Mouse (Mus musculus) midbrain, embryonic 10.5 days (tissue): Measurements from ENCODE around the gene Acss3. TPM values are rescaled to one million over a fixed set of nuclear protein-coding genes. Genes with fewer than 3 reads are reported as not detected.

Source experiments
- DNase-seq: peaks from one replicate; pipeline ENCODE4 v3.0.0-alpha.2; 2017; ENCODE audit warnings: low spot score
- H3K27ac ChIP-seq: fragments of 300-500 bp; sonication (generic); replicated peaks from 2 replicates; pipeline ENCODE4 v1.5.1; 2016; ENCODE audit warnings: mild to moderate bottlenecking
- H3K27me3 ChIP-seq: fragments of 300-500 bp; sonication (generic); 2 replicates; pipeline ENCODE4 v1.6.1; 2016; ENCODE audit warnings: low read depth, mild to moderate bottlenecking; ENCODE audit not compliant: poor library complexity, severe bottlenecking
- H3K36me3 ChIP-seq: fragments of 300-500 bp; sonication (generic); 2 replicates; pipeline ENCODE4 v1.6.1; 2016; ENCODE audit warnings: mild to moderate bottlenecking, moderate library complexity
- H3K4me1 ChIP-seq: fragments of 300-500 bp; sonication (generic); 2 replicates; pipeline ENCODE4 v1.6.1; 2016
- H3K4me3 ChIP-seq: fragments of 300-500 bp; sonication (generic); 2 replicates; pipeline ENCODE4 v1.5.1; 2016; ENCODE audit warnings: mild to moderate bottlenecking, moderate library complexity
- H3K9me3 ChIP-seq: fragments of 300-500 bp; sonication (generic); replicated peaks from 2 replicates; pipeline ENCODE4 v1.6.1; 2016; ENCODE audit warnings: mild to moderate bottlenecking
- WGBS: fragments of 180-500 bp; shearing (Covaris S2); methylation state at CpG from one replicate; pipeline ENCODE4 v1.1.7; 2016; 5-methylcytosine and 5-hydroxymethylcytosine counted together
- polyA plus RNA-seq: library from polyadenylated mRNA; unstranded; fragments of >200 nt; fragmentation: Nextera tagmentation; extraction: Ambion mirVana; gene quantifications from 2 replicates; pipeline ENCODE4 v1.2.1, GENCODE M21; 2016

Gene Acss3
- polyA plus RNA-seq, 1 experiment from 2014 or later = 2.7 TPM

DNA sequence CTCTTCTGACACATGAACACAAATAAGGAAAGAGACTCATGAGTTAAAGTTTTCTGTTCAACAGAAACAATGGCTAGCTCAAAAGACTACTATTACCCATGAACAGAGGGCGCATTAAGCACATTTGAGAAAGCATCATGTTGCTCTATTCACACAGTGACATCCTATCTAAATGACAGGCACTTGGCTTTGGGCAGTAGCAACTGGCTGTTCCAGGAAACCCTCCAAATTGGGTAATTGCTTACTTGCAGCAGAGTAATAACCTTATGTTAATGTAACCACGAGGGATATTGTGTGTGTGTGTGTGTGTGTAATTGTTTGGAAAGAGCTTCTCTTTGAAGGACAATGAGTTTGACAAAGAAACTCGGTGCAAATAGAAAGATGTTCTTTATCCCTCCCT is 29.0 kb downstream of the Acss3 start:
- WGBS = 80% methylated on average over 3 of the region's 3 CpGs
- Histone ChIP-seq H3K27me3 (no peaks in the 10 kb centered on the region), H3K9me3 (no peaks in the 10 kb centered on the region), H3K27ac (no peak overlapping the region), H3K4me1 (no peaks in the 10 kb centered on the region), H3K36me3 (no peaks in the 10 kb centered on the region), H3K4me3 (no peak overlapping the region)
- DNase-seq = no peak

DNA sequence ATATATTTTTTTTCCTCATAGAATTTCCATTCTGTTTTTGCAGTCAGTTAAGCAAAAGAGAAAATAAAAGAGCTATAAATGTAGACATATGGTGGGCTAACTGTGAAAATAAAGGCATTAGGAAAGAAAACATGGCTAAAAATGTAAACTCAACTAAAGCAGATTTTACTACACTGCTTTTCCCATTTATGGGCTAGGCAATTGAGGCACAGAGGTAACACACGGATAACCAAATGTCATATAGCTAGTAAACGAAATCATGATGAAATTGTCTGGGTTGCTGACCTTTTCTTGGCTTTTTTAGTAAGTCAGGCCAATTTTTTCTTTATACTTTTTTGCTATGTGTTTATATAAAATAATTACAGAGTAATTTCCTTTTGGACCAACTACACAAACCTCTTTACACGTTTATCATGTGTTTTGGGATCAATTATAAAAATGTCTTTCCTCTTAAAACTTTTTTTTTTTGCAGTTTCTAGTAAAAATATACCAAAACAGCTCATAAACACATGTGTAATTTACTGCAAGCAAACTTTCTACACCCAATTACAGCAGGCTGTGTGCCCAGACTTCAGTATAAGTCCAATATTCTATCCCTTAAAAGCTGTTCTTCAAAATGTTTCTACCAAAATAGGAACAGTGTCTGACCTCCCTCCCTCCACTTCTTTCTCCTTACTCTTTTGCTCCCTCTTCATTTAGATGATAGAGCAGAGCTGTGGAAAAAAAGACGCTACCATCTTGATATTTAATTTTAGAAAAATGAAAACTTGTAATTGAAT is 69.4 kb downstream of the Acss3 start:
- 85% methylated on average over 4 of the region's 4 CpGs for WGBS
- DNase-seq = no peak
- Histone ChIP-seq H3K4me3 (no peak overlapping the region), H3K27ac (no peak overlapping the region), H3K9me3 (no peaks in the 10 kb centered on the region), H3K27me3 (no peaks in the 10 kb centered on the region), H3K4me1 (no peaks in the 10 kb centered on the region), H3K36me3 (no peaks in the 10 kb centered on the region)

DNA sequence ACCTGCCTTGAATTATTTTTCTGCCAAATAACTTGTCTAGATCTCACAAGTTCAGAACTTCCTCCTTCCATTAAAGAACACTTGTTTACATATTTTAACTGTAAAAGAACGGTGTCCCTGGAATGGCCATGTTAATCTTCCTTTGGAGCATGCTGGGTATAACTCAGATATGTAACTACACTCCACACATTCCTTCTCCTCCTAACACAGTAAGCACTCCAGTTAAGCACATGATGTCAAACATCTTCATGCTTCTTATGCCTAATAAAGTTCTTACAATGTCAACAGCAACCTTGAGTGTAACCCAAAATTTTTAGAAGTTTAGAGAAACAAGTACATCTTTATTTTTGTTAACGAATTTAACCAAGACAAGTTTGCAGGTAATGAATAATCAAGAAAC is 73.0 kb downstream of the Acss3 start:
- H3K4me1 ChIP-seq = no peaks in the 10 kb centered on the region
- H3K36me3 ChIP-seq = no peaks in the 10 kb centered on the region
- H3K27me3 ChIP-seq = no peaks in the 10 kb centered on the region
- no peak overlapping the region for H3K27ac ChIP-seq
- whole genome bisulfite sequencing = 81% methylated on average over 2 of the region's 2 CpGs
- DNase-seq = no peak
- H3K9me3 ChIP-seq = no peaks in the 10 kb centered on the region
- no peak overlapping the region for H3K4me3 ChIP-seq

DNA sequence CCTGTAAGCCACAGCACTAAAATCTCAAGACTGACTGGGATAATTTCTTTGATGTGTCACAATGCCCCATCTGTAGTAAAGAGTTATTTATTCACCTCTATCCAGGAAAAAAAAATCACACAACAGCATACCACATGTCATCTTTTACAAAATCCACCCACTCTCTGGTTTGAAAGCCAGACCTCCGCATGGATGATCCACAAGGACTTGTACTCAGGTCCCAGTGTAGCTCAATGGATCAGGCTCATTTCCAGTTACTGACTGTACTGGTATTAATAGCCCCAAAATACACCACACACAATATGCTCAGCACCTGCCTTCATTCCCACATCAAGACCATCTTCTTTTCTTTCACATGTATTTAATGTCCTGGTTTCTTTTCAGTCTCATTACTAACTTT is 80.8 kb downstream of the Acss3 start:
- no peak overlapping the region for H3K27ac ChIP-seq
- no peaks in the 10 kb centered on the region for H3K4me1 ChIP-seq
- H3K4me3 ChIP-seq = no peak overlapping the region
- WGBS = 95% methylated on average over 1 of the region's 1 CpGs
- DNase-seq = no peak
- H3K27me3 ChIP-seq = no peaks in the 10 kb centered on the region
- H3K9me3 ChIP-seq = no peaks in the 10 kb centered on the region
- H3K36me3 ChIP-seq = no peaks in the 10 kb centered on the region

DNA sequence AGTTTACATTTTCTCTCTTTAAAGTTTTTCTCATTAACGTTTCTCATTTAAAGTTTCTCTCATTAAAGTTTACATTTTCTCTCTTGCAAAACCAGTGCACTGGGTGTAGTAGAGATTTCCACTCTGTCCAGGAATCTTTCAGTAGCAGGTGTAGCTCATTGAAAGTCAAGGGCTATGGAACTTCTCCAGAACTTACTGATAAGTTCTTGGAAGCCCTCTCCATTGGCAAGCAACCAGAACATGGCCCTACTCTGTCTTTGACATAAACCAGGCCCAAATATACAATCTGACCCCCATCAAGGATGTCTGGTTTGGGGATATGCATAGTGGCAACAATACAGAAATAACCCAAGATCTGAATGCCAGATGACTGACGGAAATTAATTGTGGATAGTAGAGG is 82.6 kb downstream of the Acss3 start:
- Histone ChIP-seq H3K36me3 (no peaks in the 10 kb centered on the region), H3K4me3 (no peak overlapping the region), H3K27ac (no peak overlapping the region), H3K4me1 (peaks cover 3% of the 10 kb centered on the region; the same call in 1 of the 2 replicates), H3K9me3 (no peaks in the 10 kb centered on the region), H3K27me3 (no peaks in the 10 kb centered on the region)
- WGBS = 88% methylated on average over 2 of the region's 2 CpGs
- no peak for DNase-seq

DNA sequence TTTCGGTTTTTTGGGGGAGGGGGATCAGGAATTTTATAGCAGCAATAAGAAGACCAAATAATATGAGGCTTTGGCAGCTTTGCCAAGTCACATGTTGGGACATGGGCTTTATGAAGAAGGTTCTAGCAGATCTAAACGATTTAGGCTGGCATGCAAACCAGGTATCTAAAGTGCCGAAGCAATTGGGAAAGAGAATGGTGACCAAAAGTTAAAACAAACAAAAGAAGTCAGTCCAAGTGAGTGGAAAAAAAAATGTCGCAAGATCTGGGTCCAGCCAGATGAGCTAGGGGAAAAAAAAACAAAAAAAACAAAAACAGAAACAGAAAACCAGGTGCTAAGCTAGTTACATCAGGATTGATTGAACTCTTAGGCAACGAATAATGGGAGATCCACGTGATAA is 83.1 kb downstream of the Acss3 start:
- 77% methylated on average over 6 of the region's 6 CpGs for WGBS
- Histone ChIP-seq H3K4me1 (peaks cover 3% of the 10 kb centered on the region; the same call in 1 of the 2 replicates), H3K36me3 (no peaks in the 10 kb centered on the region), H3K4me3 (no peak overlapping the region), H3K27ac (no peak overlapping the region), H3K27me3 (no peaks in the 10 kb centered on the region), H3K9me3 (no peaks in the 10 kb centered on the region)
- DNase-seq = no peak

DNA sequence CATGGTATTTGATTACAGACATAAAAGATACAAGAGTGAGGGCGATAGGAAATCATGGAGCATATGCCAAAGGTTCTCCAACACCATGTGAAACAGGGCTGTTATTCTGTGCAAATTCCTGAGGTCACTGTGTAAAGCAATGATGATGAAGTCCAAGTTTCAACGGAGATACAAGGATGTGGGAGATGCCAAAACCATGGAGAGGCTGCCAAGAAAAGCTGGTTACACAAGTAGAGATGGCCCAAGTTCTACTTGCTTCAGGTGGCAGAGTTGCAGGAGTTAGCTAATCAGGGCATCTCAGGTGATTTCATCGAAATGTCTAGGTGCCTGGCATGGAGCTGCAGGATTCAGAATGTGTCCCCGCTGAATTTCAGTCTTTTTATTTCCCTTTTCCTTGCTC is 84.3 kb downstream of the Acss3 start:
- H3K27me3 ChIP-seq = no peaks in the 10 kb centered on the region
- DNase-seq = no peak
- peaks cover 3% of the 10 kb centered on the region; the same call in 1 of the 2 replicates for H3K4me1 ChIP-seq
- H3K36me3 ChIP-seq = no peaks in the 10 kb centered on the region
- no peak overlapping the region for H3K27ac ChIP-seq
- WGBS = 88% methylated on average over 4 of the region's 4 CpGs
- H3K9me3 ChIP-seq = no peaks in the 10 kb centered on the region
- no peak overlapping the region for H3K4me3 ChIP-seq

DNA sequence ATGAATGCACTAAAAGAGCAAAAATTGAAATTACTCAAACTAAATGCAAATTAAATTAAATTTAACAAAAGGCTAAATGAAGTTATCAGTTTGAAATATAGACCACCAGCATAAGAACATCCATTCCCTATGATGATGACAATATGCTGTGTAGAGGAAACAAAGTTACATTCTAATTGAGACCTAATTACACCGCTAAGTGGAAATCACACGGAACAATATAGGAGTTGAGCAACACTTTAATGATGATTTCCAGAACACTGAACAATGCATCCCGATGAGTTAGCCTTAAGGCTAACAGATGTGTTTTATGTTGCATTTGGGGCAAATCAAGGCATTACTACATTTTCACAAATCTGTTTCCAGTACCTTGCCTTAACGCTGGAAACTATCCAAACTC is 99.2 kb downstream of the Acss3 start:
- no peak overlapping the region for H3K27ac ChIP-seq
- no peak overlapping the region for H3K4me3 ChIP-seq
- H3K27me3 ChIP-seq = no peaks in the 10 kb centered on the region
- no peak for DNase-seq
- H3K4me1 ChIP-seq = no peaks in the 10 kb centered on the region
- WGBS = 93% methylated on average over 4 of the region's 4 CpGs
- H3K36me3 ChIP-seq = no peaks in the 10 kb centered on the region
- no peaks in the 10 kb centered on the region for H3K9me3 ChIP-seq

DNA sequence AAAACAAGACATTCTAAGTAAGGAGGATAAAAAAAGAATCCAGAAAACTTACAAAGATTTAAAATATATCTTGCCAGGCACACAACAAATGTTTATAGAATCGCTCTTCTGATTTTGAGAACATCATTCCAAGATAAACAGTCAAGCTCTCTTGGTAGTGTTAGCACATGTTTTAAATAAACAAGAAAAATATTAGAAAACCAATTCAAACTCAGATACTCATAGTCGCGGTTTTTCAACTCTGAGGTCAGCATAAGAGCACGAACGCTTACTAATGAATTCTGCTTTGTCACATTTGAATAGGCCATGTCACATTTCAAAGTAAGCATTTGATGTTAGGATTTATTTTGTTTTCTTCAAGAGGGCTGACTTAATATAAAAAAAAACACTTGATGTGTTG is 102.3 kb downstream of the Acss3 start:
- WGBS = 89% methylated on average over 5 of the region's 5 CpGs
- H3K4me1 ChIP-seq = no peaks in the 10 kb centered on the region
- H3K36me3 ChIP-seq = no peaks in the 10 kb centered on the region
- H3K27me3 ChIP-seq = no peaks in the 10 kb centered on the region
- no peak overlapping the region for H3K4me3 ChIP-seq
- no peaks in the 10 kb centered on the region for H3K9me3 ChIP-seq
- DNase-seq = no peak
- no peak overlapping the region for H3K27ac ChIP-seq

DNA sequence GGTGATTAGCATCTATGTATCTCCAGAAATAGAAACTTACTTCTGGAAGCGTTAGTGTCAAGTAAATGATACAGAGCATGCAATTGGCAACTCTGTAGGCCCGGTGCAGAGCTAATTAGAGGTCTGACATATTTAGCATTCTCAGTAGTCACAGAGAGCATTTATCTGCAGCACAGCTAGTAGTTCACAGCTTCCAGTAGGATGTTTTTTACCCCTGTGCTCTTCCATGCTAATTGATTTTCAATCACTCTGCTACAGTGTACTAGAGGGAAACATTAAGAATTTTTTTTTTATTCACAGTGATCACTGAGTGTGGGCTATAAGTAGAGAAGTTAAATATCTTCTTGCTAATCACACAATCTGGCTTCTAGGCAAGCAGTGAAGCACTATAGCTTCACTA is 112.3 kb downstream of the Acss3 start:
- no peaks in the 10 kb centered on the region for H3K4me1 ChIP-seq
- 71% methylated on average over 2 of the region's 2 CpGs for WGBS

DNA sequence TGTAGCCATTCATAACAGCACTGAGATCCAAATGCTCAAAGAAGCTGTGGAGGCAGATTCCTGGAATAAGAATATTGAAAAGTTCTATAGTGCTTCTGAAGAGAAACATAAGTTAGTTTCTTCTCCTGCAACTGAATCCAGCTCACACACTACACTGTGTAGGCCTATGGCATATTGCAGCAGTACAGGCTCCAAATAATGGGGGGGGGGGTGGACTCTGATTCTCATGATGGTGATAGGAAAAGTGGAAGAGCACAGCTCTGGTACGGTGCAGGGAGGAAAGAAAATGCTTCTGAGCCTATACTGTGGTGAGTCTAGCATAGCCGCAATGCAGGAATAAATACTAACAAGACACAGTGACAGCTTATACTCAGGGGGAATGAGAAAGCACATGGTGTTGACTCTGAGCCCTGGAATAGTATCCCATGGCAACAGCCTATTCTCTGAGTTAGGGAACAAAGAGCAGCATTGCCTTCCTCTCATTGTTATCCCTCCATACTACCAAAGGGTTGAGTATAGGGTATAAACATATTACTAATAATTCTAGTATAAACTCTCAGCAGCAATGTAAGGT is 125.3 kb downstream of the Acss3 start:
- 85% methylated on average over 2 of the region's 2 CpGs for WGBS
- no peaks in the 10 kb centered on the region for H3K9me3 ChIP-seq
- no peaks in the 10 kb centered on the region for H3K36me3 ChIP-seq
- no peaks in the 10 kb centered on the region for H3K27me3 ChIP-seq
- H3K4me1 ChIP-seq = no peaks in the 10 kb centered on the region
- H3K4me3 ChIP-seq = no peak overlapping the region
- H3K27ac ChIP-seq = no peak overlapping the region
- DNase-seq = no peak

More for the DNA sequence above, 112.3 kb downstream of the Acss3 start:
- no peak overlapping the region for H3K27ac ChIP-seq
- no peaks in the 10 kb centered on the region for H3K9me3 ChIP-seq
- no peak overlapping the region for H3K4me3 ChIP-seq
- H3K27me3 ChIP-seq = no peaks in the 10 kb centered on the region
- H3K36me3 ChIP-seq = no peaks in the 10 kb centered on the region
- DNase-seq = no peak

DNA sequence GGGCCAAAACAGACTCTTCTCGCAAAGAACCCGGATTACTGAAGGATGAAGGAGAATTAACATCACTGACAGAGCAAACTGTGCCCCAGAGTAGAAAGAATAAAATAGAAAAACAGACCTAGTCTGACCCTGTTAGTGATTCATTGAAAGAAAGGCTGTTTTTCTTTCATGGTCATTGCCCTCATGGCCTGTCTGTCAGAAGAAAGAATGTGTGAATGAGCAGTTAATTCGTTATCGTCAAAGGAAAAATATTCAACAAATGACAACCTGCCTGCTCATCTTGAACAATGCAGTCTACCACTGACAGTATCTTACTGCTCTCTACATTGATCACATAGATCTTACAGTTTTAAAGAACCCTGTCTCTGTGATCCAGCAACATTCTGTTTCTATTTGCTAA is 134.0 kb downstream of the Acss3 start:
- 61% methylated on average over 4 of the region's 4 CpGs for WGBS

More for the DNA sequence above, 134.0 kb downstream of the Acss3 start:
- Histone ChIP-seq H3K9me3 (no peaks in the 10 kb centered on the region), H3K4me3 (no peak overlapping the region), H3K27ac (no peak overlapping the region), H3K27me3 (no peaks in the 10 kb centered on the region), H3K4me1 (peaks cover 6% of the 10 kb centered on the region), H3K36me3 (no peaks in the 10 kb centered on the region)
- DNase-seq = no peak
